ENCODE assay signal across 11 mouse cellular contexts in genomic region chr10:118545966-118546365, GRCm38 (mm10).
A peak's percentile ranks its signal among the peaks of the same experiment; 100 is the strongest.
DNase-seq lines count a peak whose midpoint lies in the region; ATAC-seq and TF ChIP-seq lines count a peak whose summit lies in the region.
"Had no signal": no experiment of that assay in that cellular context is flagged by ENCODE, and none has a peak within 500 bp of the region (broad histone marks: within the 10 kb centered on the region; RNA-seq: fewer than 3 reads in every experiment).

No protein-coding gene starts in this region.

- H3K36me3 ChIP-seq in E14TG2a.4 (ENCODE audit: insufficient read depth, low read length): no peaks in the 10 kb centered on the region
- H3K36me3 ChIP-seq: lung, embryonic 15.5 days had no signal

- peak; percentile 6 for DNase-seq in kidney, adult 9 months
- DNase-seq in kidney, postnatal 4 days: no peak
- DNase-seq in 416B (ENCODE audit: low read depth): peak; percentile 58
- DNase-seq in embryo, embryonic 10.5 days (ENCODE audit: low spot score): peak; percentile 57
- DNase-seq in ovary, postnatal 36 days (ENCODE audit: low spot score): no peak
- no peak for DNase-seq in cerebellum, adult 8-10 months
- DNase-seq: adrenal gland, postnatal 25 days; kidney, adult 8-10 months had no signal

- H3K9me3 ChIP-seq in E14TG2a.4 (ENCODE audit: low read length): no peaks in the 10 kb centered on the region; the same call in 1 of the 2 replicates
- H3K9me3 ChIP-seq: lung, embryonic 15.5 days had no signal

- H3K27me3 ChIP-seq in E14TG2a.4 (ENCODE audit: insufficient read depth, low read length): no peaks in the 10 kb centered on the region
- H3K27me3 ChIP-seq: lung, embryonic 15.5 days had no signal

- TF ChIP-seq CTCF in E14TG2a.4 (conservative IDR thresholded peaks at IDR 0.05; ENCODE audit: low read length): peak; percentile 25

- H3K4me3 ChIP-seq in E14TG2a.4 (replicated peaks; ENCODE audit: low read length): no peak overlapping the region
- H3K4me3 ChIP-seq: lung, embryonic 15.5 days had no signal

- no peak for ATAC-seq in megakaryocyte, adult 5-6 weeks (ENCODE audit: poor library complexity, severe bottlenecking)

- 0 out of 2 replicates have a peak, but pooled peaks cover 3% of the 10 kb centered on the region for H3K4me1 ChIP-seq in E14TG2a.4 (replicated peaks; ENCODE audit: low read depth, low read length)
- H3K4me1 ChIP-seq: lung, embryonic 15.5 days had no signal

Comparison
In these comparisons a context has a peak if more than half of its experiments do, and no peak if none do; other contexts are left out.
1. DNase-seq: peak in kidney, adult 9 months (single experiment), 416B (single experiment) and embryo, embryonic 10.5 days (single experiment); none in kidney, postnatal 4 days (0 of 2), ovary, postnatal 36 days (single experiment) and cerebellum, adult 8-10 months (single experiment).